Mouse (Mus musculus) effector memory CD4-positive, alpha-beta T cell, adult 5 months (primary cell): ENCODE data around the gene Asb4. TPM values are rescaled to one million over a fixed set of nuclear protein-coding genes. Genes with fewer than 3 reads are reported as not detected.

Experiments used
- polyA plus RNA-seq: library from polyadenylated mRNA; unstranded; fragments of 100-300 nt; shearing (Covaris generic); gene quantifications from one replicate; pipeline ENCODE4 v1.2.1, GENCODE M21; 2017

Asb4 gene
- polyA plus RNA-seq, result 0.52 TPM

DNA sequence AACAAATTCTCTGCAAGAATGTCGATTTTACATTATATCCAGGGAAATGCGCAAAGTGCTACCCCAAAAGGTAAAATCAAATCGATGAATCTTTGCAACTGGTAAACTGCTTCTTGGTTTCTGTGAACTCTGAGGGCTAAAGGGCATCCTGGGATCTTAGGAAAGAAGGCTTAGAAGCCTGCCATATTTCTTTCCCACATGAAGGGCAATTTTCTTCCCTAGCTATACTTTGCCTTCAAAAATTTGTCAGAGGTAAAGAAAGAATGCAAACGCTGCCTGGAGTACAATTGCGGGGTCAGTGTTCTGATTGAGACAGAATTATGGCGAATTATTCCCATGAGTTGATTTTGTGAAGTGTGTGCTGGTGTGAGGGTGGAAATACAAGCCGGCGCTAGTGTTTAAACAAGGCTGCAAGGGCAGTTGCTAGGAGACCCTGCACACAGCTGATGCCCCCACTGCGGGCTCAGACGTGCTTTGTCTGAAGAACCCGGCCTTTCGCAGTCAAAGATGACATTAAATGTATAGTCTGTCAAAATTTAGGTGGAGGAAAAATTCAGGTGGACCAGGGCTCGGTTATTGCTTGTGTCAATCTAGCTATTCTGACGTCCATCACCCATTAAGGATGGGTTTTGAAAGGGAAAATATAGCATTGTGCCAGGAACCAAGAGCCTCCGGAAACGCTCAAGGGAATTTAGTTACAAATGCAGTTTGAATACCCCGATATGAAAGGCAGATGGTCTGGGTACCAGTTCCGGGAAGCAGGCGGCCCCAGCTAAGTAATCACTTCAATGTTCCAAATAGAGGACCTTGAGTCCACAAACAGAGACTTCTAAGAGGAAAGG lies at the start of gene Asb4:
TSS of gene Asb4 (plus strand) at position 51 of the 842 bp plus-strand sequence.

Other genes starting within 250 kb of the Asb4 start
- not detected for gene Pon1, start 189.4 kb upstream of the Asb4 start, polyA plus RNA-seq
- gene Pon3, start 127.1 kb upstream of the Asb4 start, polyA plus RNA-seq, result 1.2 TPM
- gene Pon2, start 84.9 kb upstream of the Asb4 start, polyA plus RNA-seq, result 73.1 TPM
- gene Pdk4, start 112.9 kb downstream of the Asb4 start, polyA plus RNA-seq, result not detected